Mouse (Mus musculus) olfactory bulb, adult 2 months (tissue): Measurements from ENCODE around the gene Csnk1e. TPM values are rescaled to one million over a fixed set of nuclear protein-coding genes. Genes with fewer than 3 reads are reported as not detected.

Source experiments
- H3K27ac ChIP-seq: fragments of 200-500 bp; 2 replicates; pipeline ENCODE4 v1.5.1; 2012; ENCODE audit warnings: low read depth, low read length; ENCODE audit not compliant: insufficient read depth
- H3K4me1 ChIP-seq: fragments of 200-500 bp; 2 replicates; pipeline ENCODE4 v1.6.1; 2012; ENCODE audit warnings: low read length; ENCODE audit not compliant: control insufficient read depth, insufficient read depth
- H3K4me3 ChIP-seq: fragments of 200-500 bp; 2 replicates; pipeline ENCODE4 v1.5.1; 2012; ENCODE audit warnings: mild to moderate bottlenecking, low read depth, low read length, moderate library complexity; ENCODE audit not compliant: insufficient read depth
- CTCF ChIP-seq: fragments of 200-500 bp; IDR thresholded peaks from 2 replicates; pipeline ENCODE4 v1.5.1; 2012; ENCODE audit warnings: low read depth, mild to moderate bottlenecking, low read length, moderate library complexity; ENCODE audit not compliant: insufficient read depth
- POLR2A ChIP-seq: fragments of 200-500 bp; IDR thresholded peaks from 2 replicates; pipeline ENCODE4 v1.6.1; 2012; ENCODE audit warnings: mild to moderate bottlenecking, low read depth, low read length, moderate library complexity; ENCODE audit not compliant: insufficient read depth
- WGBS: fragments of 180-500 bp; shearing (Covaris S2); methylation state at CpG from one replicate; pipeline ENCODE4 v1.1.7; 2018; 5-methylcytosine and 5-hydroxymethylcytosine counted together
- polyA plus RNA-seq: library from polyadenylated mRNA; stranded (reverse); fragments of >200 nt; gene quantifications from 2 replicates; pipeline ENCODE4 v1.2.4, GENCODE M21; 2012; ENCODE audit warnings: low replicate concordance; ENCODE audit not compliant: missing spikeins, insufficient read depth, insufficient read length

Gene Csnk1e
- polyA plus RNA-seq, 1 experiment = not detected

GRCm38 (mm10) chr15:79448041-79448440 lies 7.3 kb downstream of the Csnk1e start:
- WGBS = 96% methylated on average over 3 of the region's 3 CpGs
- no peak for TF ChIP-seq CTCF
- no peak for TF ChIP-seq POLR2A
- H3K4me3 ChIP-seq = no peak overlapping the region
- peaks cover 19% of the 10 kb centered on the region for H3K4me1 ChIP-seq
- H3K27ac ChIP-seq = no peak overlapping the region

- Histone ChIP-seq H3K4me3 (no peak overlapping the region), H3K4me1 (peaks cover 30% of the 10 kb centered on the region), H3K27ac (no peak overlapping the region)
- WGBS = 76% methylated on average over 8 of the region's 8 CpGs
- TF ChIP-seq CTCF (no peak), POLR2A (no peak)
These were observed 9.3 kb downstream of the Csnk1e start for GRCm38 (mm10) chr15:79445786-79446654.

- Histone ChIP-seq H3K27ac (peak overlapping the region; percentile 81), H3K4me1 (peaks cover 44% of the 10 kb centered on the region), H3K4me3 (no peak overlapping the region)
- 47% methylated on average over 7 of the region's 7 CpGs for WGBS
- TF ChIP-seq CTCF (no peak), POLR2A (peak; percentile 30; the same call in 1 of the 2 replicates)
These were observed 11.4 kb downstream of the Csnk1e start for GRCm38 (mm10) chr15:79443856-79444410.

GRCm38 (mm10) chr15:79442961-79443518 lies 12.3 kb downstream of the Csnk1e start:
- H3K27ac ChIP-seq = peak overlapping the region; percentile 81

GRCm38 (mm10) chr15:79442257-79442611 lies 13.1 kb downstream of the Csnk1e start:
- H3K27ac ChIP-seq = peak overlapping the region; percentile 81
- no peak for TF ChIP-seq POLR2A
- no peak for TF ChIP-seq CTCF
- H3K4me1 ChIP-seq = peaks cover 60% of the 10 kb centered on the region
- 5% methylated on average over 6 of the region's 6 CpGs for WGBS
- H3K4me3 ChIP-seq = peak overlapping the region; percentile 87

More at GRCm38 (mm10) chr15:79442961-79443518, 12.3 kb downstream of the Csnk1e start:
- H3K4me3 ChIP-seq = no peak overlapping the region
- TF ChIP-seq POLR2A (no peak), CTCF (no peak)
- H3K4me1 ChIP-seq = peaks cover 52% of the 10 kb centered on the region
- 71% methylated on average over 9 of the region's 9 CpGs for WGBS

- Histone ChIP-seq H3K4me1 (peaks cover 67% of the 10 kb centered on the region), H3K27ac (peak overlapping the region; percentile 81), H3K4me3 (peak overlapping the region; percentile 87)
- 2% methylated on average over 93 of the region's 107 CpGs for WGBS
- TF ChIP-seq CTCF (no peak), POLR2A (peak; percentile 51; the same call in 1 of the 2 replicates)
These were observed 13.8 kb downstream of the Csnk1e start for GRCm38 (mm10) chr15:79441331-79442256.

- Histone ChIP-seq H3K4me1 (peaks cover 74% of the 10 kb centered on the region), H3K4me3 (peak overlapping the region; percentile 87), H3K27ac (peak overlapping the region; percentile 76)
- WGBS = 2% methylated on average over 11 of the region's 11 CpGs
- TF ChIP-seq POLR2A = no peak
- TF ChIP-seq CTCF = no peak
These were observed 14.6 kb downstream of the Csnk1e start for GRCm38 (mm10) chr15:79440651-79441330.

GRCm38 (mm10) chr15:79440223-79440622 lies 15.1 kb downstream of the Csnk1e start:
- TF ChIP-seq POLR2A = 0 out of 2 replicates have a peak, but pooled peaks have one; percentile 17
- TF ChIP-seq CTCF = no peak
- Histone ChIP-seq H3K4me3 (peak overlapping the region; percentile 87), H3K27ac (0 out of 2 replicates have a peak overlapping the region, but pooled peaks have one; percentile 3), H3K4me1 (peaks cover 78% of the 10 kb centered on the region)
- 7% methylated on average over 4 of the region's 4 CpGs for WGBS
